Mouse (Mus musculus) cerebellum, adult 18-20 months (tissue): ENCODE measurements around the gene Marcksl1.

ENCODE experiments used
- DNase-seq, 2 experiments: peaks; one replicate each; pipeline ENCODE4 v3.0.0; 2021

Gene Marcksl1

GRCm38 (mm10) chr4:129558321-129558955 is 45.1 kb downstream of the Marcksl1 start:
- DNase-seq = no peak

DNA sequence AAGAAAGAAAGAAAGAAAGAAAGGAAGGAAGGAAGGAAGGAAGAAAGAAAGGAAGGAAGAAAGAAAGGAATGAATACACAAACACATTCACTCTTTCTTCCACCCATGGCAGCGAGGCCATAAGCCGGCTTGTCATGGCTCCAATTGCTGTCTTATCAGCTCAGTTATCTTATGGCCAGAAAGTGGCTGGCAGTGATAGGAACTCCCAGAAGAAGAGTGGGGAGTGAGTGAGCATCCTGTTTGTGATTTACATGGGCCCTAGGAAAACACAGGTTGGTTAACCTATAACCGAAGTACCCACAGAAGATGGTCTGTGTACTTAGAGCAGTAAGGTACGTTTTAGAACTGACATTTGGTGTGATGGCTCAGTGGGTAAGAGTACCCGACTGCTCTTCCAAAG is 47.8 kb downstream of the Marcksl1 start:
- DNase-seq = no peak

DNA sequence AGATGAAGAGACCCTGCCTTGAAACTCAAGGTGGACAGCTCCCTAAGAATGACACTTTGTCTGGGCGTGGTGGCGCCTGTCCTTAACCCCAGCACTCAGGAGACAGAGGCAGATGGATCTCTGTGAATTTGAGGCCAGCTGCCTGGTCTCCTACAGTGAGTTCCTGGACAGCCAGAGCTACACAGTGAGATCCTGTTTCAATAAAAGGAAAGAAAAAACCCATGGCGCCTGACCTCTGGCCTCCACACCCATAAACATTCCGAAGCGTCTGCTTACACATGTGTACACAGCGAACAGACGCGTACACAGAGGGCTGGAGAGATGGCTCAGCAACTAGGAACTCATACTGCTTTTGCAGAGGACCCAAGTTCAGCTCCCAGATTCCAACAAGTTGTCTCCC is 50.3 kb downstream of the Marcksl1 start:
- DNase-seq = no peak

GRCm38 (mm10) chr4:129565139-129565538 is 51.8 kb downstream of the Marcksl1 start:
- no peak for DNase-seq
